Mouse (Mus musculus) heart, postnatal 0 days (tissue): ENCODE results near the gene Ralbp1. TPM values are rescaled to one million over a fixed set of nuclear protein-coding genes. Genes with fewer than 3 reads are reported as not detected.

Experiments
- ATAC-seq: fragments of 200-750 bp; cut with Nextera tagmentation; 2 replicates; pipeline ENCODE4 v1.8.0; 2017; ENCODE audit warnings: low read depth, moderate number of reproducible peaks, moderate library complexity; ENCODE audit not compliant: insufficient read depth
- DNase-seq: peaks from one replicate; pipeline ENCODE4 v3.0.0-alpha.2; 2016; ENCODE audit warnings: low spot score
- H3K27ac ChIP-seq: fragments of 300-500 bp; sonication (generic); 2 replicates; pipeline ENCODE4 v1.5.1; 2014; ENCODE audit warnings: low read depth, mild to moderate bottlenecking
- H3K27me3 ChIP-seq: fragments of 300-500 bp; sonication (generic); 2 replicates; pipeline ENCODE4 v1.6.1; 2014; ENCODE audit warnings: low read length, mixed read lengths; ENCODE audit not compliant: control insufficient read depth, insufficient read depth
- H3K36me3 ChIP-seq: fragments of 300-500 bp; sonication (generic); replicated peaks from 2 replicates; pipeline ENCODE4 v1.6.1; 2014; ENCODE audit warnings: low read length, mixed read lengths; ENCODE audit not compliant: control insufficient read depth, insufficient read depth
- H3K4me1 ChIP-seq: fragments of 300-500 bp; sonication (generic); 2 replicates; pipeline ENCODE4 v1.6.1; 2014; ENCODE audit warnings: antibody characterized with exemption; ENCODE audit not compliant: control insufficient read depth, insufficient read depth
- H3K4me2 ChIP-seq: fragments of 300-500 bp; sonication (generic); 2 replicates; pipeline ENCODE4 v1.6.1; 2014; ENCODE audit warnings: low read depth, mild to moderate bottlenecking, low read length, moderate library complexity
- H3K4me3 ChIP-seq: fragments of 300-500 bp; sonication (generic); 2 replicates; pipeline ENCODE4 v1.5.1; 2014; ENCODE audit warnings: low read depth, low read length
- H3K9ac ChIP-seq: fragments of 300-500 bp; sonication (generic); replicated peaks from 2 replicates; pipeline ENCODE4 v1.6.1; 2014; ENCODE audit warnings: low read depth, low read length, mixed read lengths
- H3K9me3 ChIP-seq: fragments of 300-500 bp; sonication (generic); replicated peaks from 2 replicates; pipeline ENCODE4 v1.6.1; 2016; ENCODE audit warnings: low read length; ENCODE audit not compliant: control insufficient read depth
- CTCF ChIP-seq: IDR thresholded peaks from 2 replicates; pipeline ENCODE4 v1.5.1; 2016; ENCODE audit warnings: antibody characterized with exemption, control low read depth, low read depth
- EP300 ChIP-seq: IDR thresholded peaks from 2 replicates; pipeline ENCODE4 v1.6.1; 2016; ENCODE audit warnings: antibody characterized with exemption, low read depth
- WGBS: fragments of 180-500 bp; shearing (Covaris S2); extraction: QIAGEN DNeasy Blood & Tissue Kit; methylation state at CpG from one replicate; pipeline ENCODE4 v1.1.7; 2014; 5-methylcytosine and 5-hydroxymethylcytosine counted together
- polyA plus RNA-seq: library from polyadenylated mRNA; unstranded; fragments of >200 nt; fragmentation: Nextera tagmentation; extraction: Ambion mirVana; gene quantifications from 2 replicates; pipeline ENCODE4 v1.2.1, GENCODE M21; 2015
- total RNA-seq: library from RNA; depleted of rRNA; stranded (reverse); fragments of >200 nt; gene quantifications from 2 replicates; pipeline ENCODE4 v1.2.3, GENCODE M21; 2014; ENCODE audit warnings: low replicate concordance

Ralbp1 gene
- total and polyA plus RNA-seq, 2 experiments from 2014 or later = 37.9 to 39.0 TPM

DNA sequence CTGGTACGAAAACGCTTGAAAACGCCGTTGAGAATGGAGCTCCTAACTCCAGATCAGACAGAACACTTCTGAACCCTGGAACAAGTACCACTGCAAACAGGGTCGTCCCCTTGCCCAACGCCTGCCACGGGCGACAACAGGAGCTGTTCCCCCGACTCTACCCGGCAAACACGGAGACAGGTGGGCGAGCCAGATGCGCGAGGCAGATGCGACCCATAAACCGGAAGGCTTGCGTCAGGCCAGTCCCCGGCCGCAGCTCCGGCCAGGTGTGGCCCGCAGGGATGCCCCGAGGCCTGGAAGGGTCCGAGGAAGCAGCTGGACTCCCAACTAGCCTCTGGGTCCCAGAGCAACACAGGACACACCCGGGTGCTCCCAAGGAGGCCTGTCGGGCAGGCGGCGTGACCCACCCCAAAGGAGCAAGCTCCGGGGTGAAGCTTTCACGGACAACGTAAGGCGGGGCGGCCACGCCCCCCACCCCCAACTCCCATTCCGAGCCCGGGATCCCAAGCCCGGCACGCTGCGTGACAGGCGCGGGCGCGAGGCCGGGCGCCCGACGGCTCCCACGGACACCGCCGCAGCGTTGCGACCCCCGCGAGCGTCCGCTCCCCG, 1.4 kb downstream of the Ralbp1 start:
- Histone ChIP-seq H3K36me3 (no peaks in the 10 kb centered on the region), H3K9me3 (no peaks in the 10 kb centered on the region), H3K27ac (peak overlapping the region; percentile 93), H3K27me3 (no peaks in the 10 kb centered on the region), H3K4me3 (peak overlapping the region; percentile 92), H3K4me1 (peaks cover 22% of the 10 kb centered on the region), H3K4me2 (peak overlapping the region; percentile 95), H3K9ac (peak overlapping the region; percentile 84)
- no peak for DNase-seq
- under 1% methylated on average over 52 of the region's 56 CpGs for WGBS
- ATAC-seq = peak; percentile 13
- TF ChIP-seq CTCF = no peak
- no peak for TF ChIP-seq EP300

DNA sequence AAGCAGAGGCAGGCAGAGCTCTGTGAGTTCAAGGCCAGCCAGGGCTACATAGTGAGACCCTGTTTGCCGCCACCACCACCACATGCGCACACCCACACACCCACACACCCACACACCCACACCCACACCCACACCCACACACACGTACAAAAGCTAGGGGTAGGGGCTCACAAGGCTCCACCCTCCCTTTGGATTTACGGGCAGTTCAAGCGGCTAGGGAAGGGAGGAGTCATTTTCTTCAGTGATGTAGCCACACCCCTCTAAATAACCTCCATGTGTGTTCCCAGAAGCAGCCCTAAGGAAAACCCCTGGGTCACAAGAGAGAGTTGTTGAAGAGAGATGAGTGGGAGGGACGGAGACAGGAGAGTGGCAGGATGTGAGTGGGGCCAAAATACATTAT, 8.6 kb downstream of the Ralbp1 start:
- TF ChIP-seq EP300 (no peak), CTCF (no peak)
- Histone ChIP-seq H3K9me3 (no peaks in the 10 kb centered on the region), H3K27me3 (no peaks in the 10 kb centered on the region), H3K9ac (no peak overlapping the region), H3K36me3 (no peaks in the 10 kb centered on the region; the same call in 1 of the 2 replicates), H3K4me1 (no peaks in the 10 kb centered on the region), H3K27ac (no peak overlapping the region), H3K4me2 (no peak overlapping the region), H3K4me3 (no peak overlapping the region)
- DNase-seq = no peak
- no peak for ATAC-seq
- 72% methylated on average over 6 of the region's 6 CpGs for WGBS

DNA sequence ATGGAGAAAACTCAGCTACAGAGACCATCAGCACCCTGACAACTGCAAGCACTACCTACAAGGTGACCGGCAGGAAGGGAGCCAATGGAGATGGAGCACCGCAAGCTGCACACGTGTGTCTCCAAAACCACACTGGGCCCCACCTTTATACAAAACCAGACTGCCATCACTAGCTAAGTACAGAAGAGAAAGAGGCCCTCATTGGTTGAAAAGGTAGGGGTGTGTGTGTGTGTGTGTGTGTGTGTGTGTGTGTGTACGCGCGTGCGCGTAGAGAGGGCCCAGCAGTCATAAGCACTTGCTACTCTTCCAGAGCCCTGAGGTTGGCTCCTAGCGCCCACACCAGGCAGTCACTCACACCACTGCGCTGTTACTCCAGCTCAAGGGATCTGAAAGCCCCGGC, 11.8 kb downstream of the Ralbp1 start:
- H3K36me3 ChIP-seq = no peaks in the 10 kb centered on the region; the same call in 1 of the 2 replicates
- no peak for DNase-seq
- 85% methylated on average over 11 of the region's 11 CpGs for WGBS
- H3K4me3 ChIP-seq = no peak overlapping the region
- H3K9me3 ChIP-seq = no peaks in the 10 kb centered on the region
- TF ChIP-seq EP300 (no peak), CTCF (no peak)
- H3K4me2 ChIP-seq = no peak overlapping the region
- ATAC-seq = no peak
- no peak overlapping the region for H3K27ac ChIP-seq
- no peak overlapping the region for H3K9ac ChIP-seq
- H3K4me1 ChIP-seq = no peaks in the 10 kb centered on the region
- no peaks in the 10 kb centered on the region for H3K27me3 ChIP-seq

DNA sequence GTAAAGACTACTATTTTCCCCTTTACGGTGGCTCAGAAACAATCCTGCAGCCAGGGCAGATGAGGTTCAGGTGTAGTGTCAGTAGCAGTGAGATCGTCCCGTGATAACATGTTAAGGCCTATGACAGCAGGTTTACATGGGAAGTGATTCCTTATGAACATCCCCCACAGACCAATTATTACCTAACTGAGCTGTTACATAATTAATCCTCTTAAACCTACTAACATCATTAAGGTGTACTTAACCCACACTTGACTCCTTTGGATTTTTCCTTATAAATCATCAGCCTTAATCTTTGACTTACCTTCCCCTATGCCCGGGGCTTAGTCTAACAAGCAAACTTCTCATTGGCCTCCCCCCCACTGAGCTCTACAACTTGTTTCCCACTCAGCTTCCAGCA, 12.4 kb downstream of the Ralbp1 start:
- 85% methylated on average over 4 of the region's 4 CpGs for WGBS

DNA sequence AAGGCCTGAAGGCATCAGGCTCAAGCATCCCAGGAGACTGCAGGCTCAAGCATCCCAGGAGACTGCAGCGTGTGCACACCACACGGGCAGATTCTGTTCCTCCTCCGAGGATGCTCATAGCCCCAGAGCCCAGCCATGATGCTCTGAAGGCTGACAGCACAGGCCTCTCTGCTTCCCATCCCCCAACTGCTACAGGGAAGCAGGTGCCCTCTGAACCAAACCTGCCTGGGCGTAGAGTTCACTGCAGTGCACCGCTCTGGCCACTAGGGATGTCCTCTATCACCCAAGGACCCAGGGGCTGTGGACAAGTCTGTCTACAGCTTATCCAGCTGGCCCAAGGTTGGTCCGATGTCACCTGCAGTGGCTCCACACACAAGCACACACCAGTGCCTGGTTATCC, 12.9 kb downstream of the Ralbp1 start:
- ATAC-seq (peak; percentile 60), DNase-seq (peak; percentile 18)
- no peaks in the 10 kb centered on the region; the same call in 1 of the 2 replicates for H3K36me3 ChIP-seq
- H3K4me1 ChIP-seq = no peaks in the 10 kb centered on the region
- H3K27me3 ChIP-seq = no peaks in the 10 kb centered on the region
- no peak overlapping the region for H3K4me3 ChIP-seq
- WGBS = 46% methylated on average over 6 of the region's 6 CpGs
- TF ChIP-seq CTCF (peak; percentile 54), EP300 (no peak)
- no peak overlapping the region for H3K4me2 ChIP-seq
- H3K27ac ChIP-seq = no peak overlapping the region
- no peak overlapping the region for H3K9ac ChIP-seq
- H3K9me3 ChIP-seq = no peaks in the 10 kb centered on the region

More for the DNA sequence above, 12.4 kb downstream of the Ralbp1 start:
- Histone ChIP-seq H3K27ac (no peak overlapping the region), H3K4me3 (no peak overlapping the region), H3K4me2 (no peak overlapping the region), H3K36me3 (no peaks in the 10 kb centered on the region; the same call in 1 of the 2 replicates), H3K4me1 (no peaks in the 10 kb centered on the region), H3K9me3 (no peaks in the 10 kb centered on the region), H3K9ac (no peak overlapping the region), H3K27me3 (no peaks in the 10 kb centered on the region)
- no peak for TF ChIP-seq EP300
- no peak for TF ChIP-seq CTCF
- DNase-seq (no peak), ATAC-seq (no peak)

DNA sequence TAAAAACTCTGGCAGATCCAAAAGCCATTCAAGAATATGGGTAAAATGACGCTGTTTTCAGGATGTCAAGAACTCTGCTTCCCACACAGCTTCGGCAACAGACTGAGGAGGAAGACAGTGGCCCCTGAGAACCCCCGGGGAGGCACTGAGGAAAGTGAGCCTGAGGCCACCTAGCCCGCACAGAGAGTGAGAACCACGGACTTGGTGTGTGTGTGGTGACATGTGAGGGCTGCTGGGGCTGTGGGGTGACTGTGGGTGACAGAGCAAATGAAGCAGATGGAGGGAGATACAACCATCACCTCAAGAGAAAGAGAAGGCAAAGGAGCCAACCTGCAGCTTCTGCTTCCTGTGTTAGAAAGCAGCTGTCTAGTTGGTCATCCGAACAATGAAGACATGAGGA, 13.5 kb downstream of the Ralbp1 start:
- H3K4me3 ChIP-seq = no peak overlapping the region
- TF ChIP-seq CTCF (no peak), EP300 (no peak)
- ATAC-seq (no peak), DNase-seq (no peak)
- H3K27me3 ChIP-seq = no peaks in the 10 kb centered on the region
- H3K27ac ChIP-seq = no peak overlapping the region
- WGBS = 57% methylated on average over 6 of the region's 6 CpGs
- no peaks in the 10 kb centered on the region for H3K4me1 ChIP-seq
- H3K9ac ChIP-seq = no peak overlapping the region
- H3K9me3 ChIP-seq = no peaks in the 10 kb centered on the region
- H3K36me3 ChIP-seq = peaks cover 5% of the 10 kb centered on the region
- no peak overlapping the region for H3K4me2 ChIP-seq
